Mouse (Mus musculus) embryonic fibroblast, embryonic 13.5 days (primary cell): ENCODE measurements at regions not wholly inside any gene's neighbourhood (a gene's known extent, or its start where the extent isn't known, plus 50 kb on each side); places are given as distances from the start of the nearest gene placed in this dataset.

Experiments
- CTCF ChIP-seq: IDR thresholded peaks from 2 replicates; pipeline ENCODE4 v1.5.1; 2011; ENCODE audit warnings: mild to moderate bottlenecking, control low read depth, low read length, moderate library complexity, borderline replicate concordance; ENCODE audit not compliant: insufficient read depth
- POLR2A ChIP-seq: IDR thresholded peaks from 2 replicates; pipeline ENCODE4 v1.6.1; 2011; ENCODE audit warnings: low read depth, mild to moderate bottlenecking, control low read depth, low read length, moderate library complexity

DNA sequence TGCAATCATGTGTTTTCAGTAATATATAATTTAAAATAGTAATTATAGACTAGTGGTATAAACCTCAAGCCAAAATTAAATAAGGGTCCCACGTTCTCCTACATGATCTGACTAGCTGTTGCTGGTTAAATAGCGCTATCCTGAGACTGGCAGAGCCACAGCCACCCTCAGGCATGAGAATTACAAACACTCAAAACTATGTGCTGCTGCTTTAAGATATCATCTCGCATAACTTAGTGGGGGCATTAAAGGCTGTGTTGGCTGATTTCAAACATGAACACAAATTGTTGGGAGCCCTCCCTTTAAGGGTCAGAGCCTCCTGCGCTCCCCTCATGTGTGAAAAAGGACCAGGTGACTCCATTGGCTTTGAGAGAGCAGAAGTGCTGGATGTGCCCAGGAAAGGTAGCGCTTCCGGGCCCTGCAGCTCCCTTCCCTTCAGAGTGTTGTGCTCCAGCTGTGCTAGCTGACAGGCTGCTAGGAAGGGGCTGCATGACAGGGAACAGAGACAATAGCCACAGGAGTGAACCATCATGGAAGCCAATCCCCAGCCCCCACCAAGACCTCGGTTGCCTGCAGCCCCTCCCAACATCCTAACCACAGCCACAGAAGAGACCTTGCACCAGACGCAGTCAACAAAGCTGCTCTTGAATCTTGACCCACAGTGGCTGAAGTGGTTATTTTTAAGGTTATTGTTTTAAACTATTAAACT, 79.4 kb downstream of the H2al2a start:
- TF ChIP-seq POLR2A (no peak), CTCF (no peak)
